Mouse (Mus musculus): ENCODE results near the gene Zp3. TPM values are rescaled to one million over a fixed set of nuclear protein-coding genes. Genes with fewer than 3 reads are reported as not detected.
A peak's percentile ranks its signal among the peaks of the same experiment; 100 is the strongest.

Gene Zp3
- 0.10 TPM in 1 of 2 replicates, not detected in the other for total RNA-seq (2014; rRNA removed)
- 0.18 and 0.39 TPM in 2 replicates for polyA plus RNA-seq (2015; fragmentation: Nextera tagmentation; extraction: Ambion mirVana)

- WGBS: 78% methylated on average over 8 of the region's 8 CpGs
- ATAC-seq (no peak), DNase-seq (ENCODE audit: low spot score) (no peak)
- no peak within 1 kb of the TSS for H3K9ac ChIP-seq (replicated peaks; ENCODE audit: low read length)
- no peaks in the 10 kb centered on the region for H3K27me3 ChIP-seq (ENCODE audit: insufficient read depth, low read length)
- no peak for TF ChIP-seq CTCF (IDR thresholded peaks at IDR 0.05; ENCODE audit: low read depth)
- no peak within 1 kb of the TSS for H3K4me3 ChIP-seq (ENCODE audit: low read length)
- H3K4me1 ChIP-seq (ENCODE audit: insufficient read depth, low read length): no peaks in the 10 kb centered on the region
- H3K9me3 ChIP-seq (ENCODE audit: low read length): no peaks in the 10 kb centered on the region
- no peaks in the 10 kb centered on the region for H3K36me3 ChIP-seq (ENCODE audit: insufficient read depth, low read length)
- H3K27ac ChIP-seq: no peak within 1 kb of the TSS
- no peak within 1 kb of the TSS for H3K4me2 ChIP-seq (ENCODE audit: low read depth, low read length)
Measured at GRCm38 (mm10) chr5:135979904-135980303, at the start of gene Zp3. Gene Zp3 (plus strand): TSS chr5:135980099.

GRCm38 (mm10) chr5:135931526-135931925 is 48.4 kb upstream of the Zp3 start:
- no peak overlapping the region for H3K27ac ChIP-seq
- 83% methylated on average over 9 of the region's 9 CpGs for WGBS
- no peak for ATAC-seq
- peak overlapping the region; percentile 54 for H3K4me2 ChIP-seq (ENCODE audit: low read depth, low read length)
- peak overlapping the region; percentile 6; the same call in 1 of the 2 replicates for H3K4me3 ChIP-seq (ENCODE audit: low read length)
- TF ChIP-seq CTCF (IDR thresholded peaks at IDR 0.05; ENCODE audit: low read depth): no peak
- H3K9me3 ChIP-seq (ENCODE audit: low read length): no peaks in the 10 kb centered on the region
- H3K36me3 ChIP-seq (ENCODE audit: insufficient read depth, low read length): peaks cover 23% of the 10 kb centered on the region; the same call in 1 of the 2 replicates
- DNase-seq (ENCODE audit: low spot score): no peak
- no peaks in the 10 kb centered on the region for H3K27me3 ChIP-seq (ENCODE audit: insufficient read depth, low read length)
- peaks cover 16% of the 10 kb centered on the region for H3K4me1 ChIP-seq (ENCODE audit: insufficient read depth, low read length)
- no peak overlapping the region; the same call in 1 of the 2 replicates for H3K9ac ChIP-seq (replicated peaks; ENCODE audit: low read length)

- peaks cover 16% of the 10 kb centered on the region for H3K4me1 ChIP-seq (ENCODE audit: insufficient read depth, low read length)
- peak overlapping the region; percentile 54 for H3K4me2 ChIP-seq (ENCODE audit: low read depth, low read length)
- peaks cover 19% of the 10 kb centered on the region; the same call in 1 of the 2 replicates for H3K36me3 ChIP-seq (ENCODE audit: insufficient read depth, low read length)
Measured at GRCm38 (mm10) chr5:135932359-135932758, 47.5 kb upstream of the Zp3 start.

GRCm38 (mm10) chr5:135933222-135933899 is 46.5 kb upstream of the Zp3 start:
- Histone ChIP-seq H3K4me2 (ENCODE audit: low read depth, low read length) (peak overlapping the region; percentile 54), H3K4me1 (ENCODE audit: insufficient read depth, low read length) (peaks cover 16% of the 10 kb centered on the region), H3K36me3 (ENCODE audit: insufficient read depth, low read length) (peaks cover 17% of the 10 kb centered on the region; the same call in 1 of the 2 replicates), H3K9me3 (ENCODE audit: low read length) (no peaks in the 10 kb centered on the region), H3K4me3 (ENCODE audit: low read length) (peak overlapping the region; percentile 49), H3K27ac (peak overlapping the region; percentile 98), H3K27me3 (ENCODE audit: insufficient read depth, low read length) (no peaks in the 10 kb centered on the region), H3K9ac (replicated peaks; ENCODE audit: low read length) (peak overlapping the region; percentile 75)
- DNase-seq (ENCODE audit: low spot score) (no peak), ATAC-seq (no peak)
- no peak for TF ChIP-seq CTCF (IDR thresholded peaks at IDR 0.05; ENCODE audit: low read depth)
- WGBS: 8% methylated on average over 12 of the region's 12 CpGs

More at GRCm38 (mm10) chr5:135932359-135932758, 47.5 kb upstream of the Zp3 start:
- peak overlapping the region; percentile 49 for H3K4me3 ChIP-seq (ENCODE audit: low read length)
- TF ChIP-seq CTCF (IDR thresholded peaks at IDR 0.05; ENCODE audit: low read depth): peak; percentile 10; the same call in 1 of the 2 replicates
- DNase-seq (ENCODE audit: low spot score) (peak; percentile 74), ATAC-seq (no peak)
- no peaks in the 10 kb centered on the region for H3K9me3 ChIP-seq (ENCODE audit: low read length)
- 42% methylated on average over 2 of the region's 2 CpGs for WGBS
- no peak overlapping the region; the same call in 1 of the 2 replicates for H3K27ac ChIP-seq
- H3K9ac ChIP-seq (replicated peaks; ENCODE audit: low read length): peak overlapping the region; percentile 75
- no peaks in the 10 kb centered on the region for H3K27me3 ChIP-seq (ENCODE audit: insufficient read depth, low read length)

GRCm38 (mm10) chr5:135933900-135934441 is 45.9 kb upstream of the Zp3 start:
- peak overlapping the region; percentile 49 for H3K4me3 ChIP-seq (ENCODE audit: low read length)
- peak; percentile 78 for ATAC-seq
- DNase-seq (ENCODE audit: low spot score): peak; percentile 81
- no peaks in the 10 kb centered on the region for H3K27me3 ChIP-seq (ENCODE audit: insufficient read depth, low read length)
- peak overlapping the region; percentile 98 for H3K27ac ChIP-seq
- WGBS: 1% methylated on average over 34 of the region's 35 CpGs
- peak overlapping the region; percentile 54 for H3K4me2 ChIP-seq (ENCODE audit: low read depth, low read length)
- H3K9me3 ChIP-seq (ENCODE audit: low read length): no peaks in the 10 kb centered on the region
- peaks cover 16% of the 10 kb centered on the region for H3K4me1 ChIP-seq (ENCODE audit: insufficient read depth, low read length)
- H3K9ac ChIP-seq (replicated peaks; ENCODE audit: low read length): peak overlapping the region; percentile 75
- peaks cover 17% of the 10 kb centered on the region; the same call in 1 of the 2 replicates for H3K36me3 ChIP-seq (ENCODE audit: insufficient read depth, low read length)
- no peak for TF ChIP-seq CTCF (IDR thresholded peaks at IDR 0.05; ENCODE audit: low read depth)

- DNase-seq (ENCODE audit: low spot score) (peak; percentile 98), ATAC-seq (peak; percentile 94)
- Histone ChIP-seq H3K27me3 (ENCODE audit: insufficient read depth, low read length) (no peaks in the 10 kb centered on the region), H3K4me2 (ENCODE audit: low read depth, low read length) (peak within 1 kb of the TSS; percentile 54), H3K9me3 (ENCODE audit: low read length) (no peaks in the 10 kb centered on the region), H3K9ac (replicated peaks; ENCODE audit: low read length) (peak within 1 kb of the TSS; percentile 75), H3K36me3 (ENCODE audit: insufficient read depth, low read length) (peaks cover 16% of the 10 kb centered on the region; the same call in 1 of the 2 replicates), H3K27ac (peak within 1 kb of the TSS; percentile 98), H3K4me1 (ENCODE audit: insufficient read depth, low read length) (peaks cover 16% of the 10 kb centered on the region), H3K4me3 (ENCODE audit: low read length) (peak within 1 kb of the TSS; percentile 49)
- 1% methylated on average over 41 of the region's 48 CpGs for WGBS
- TF ChIP-seq CTCF (IDR thresholded peaks at IDR 0.05; ENCODE audit: low read depth): peak; percentile 74
Measured at GRCm38 (mm10) chr5:135934481-135935175, 45.3 kb upstream of the Zp3 start, which contains the start of gene Ywhag. Gene Ywhag (minus strand): TSS chr5:135934616.
